In genomic region chrX:10718021-10718837, GRCm38 (mm10) we compare ENCODE assay signal across 7 mouse cellular contexts. TPM values are rescaled to one million over a fixed set of nuclear protein-coding genes. Genes with fewer than 3 reads are reported as not detected.
DNase-seq lines count a peak whose midpoint lies in the region; ATAC-seq lines count a peak whose summit lies in the region.

No protein-coding gene starts in this region.

- peak overlapping the region; percentile 71 for H3K9ac ChIP-seq in forebrain, embryonic 15.5 days (replicated peaks)
- peak overlapping the region; percentile 67 for H3K9ac ChIP-seq in hindbrain, embryonic 15.5 days
- H3K9ac ChIP-seq in midbrain, embryonic 15.5 days: peak overlapping the region; percentile 74

- peak; percentile 22 for DNase-seq in Muller cell, postnatal 12 days (ENCODE audit: inconsistent ontology term)
- peak; percentile 36 for DNase-seq in left cerebral cortex, postnatal 14 days (ENCODE audit: low spot score in 2 of 2)
- DNase-seq in splenic B cell, adult 2 months (ENCODE audit: low read depth, low spot score): peak; percentile 44

- no peaks in the 10 kb centered on the region for H3K4me1 ChIP-seq in brown adipose tissue, adult 24 weeks (ENCODE audit: control insufficient read depth, insufficient read depth, insufficient read length, low read length)
- H3K4me1 ChIP-seq in forebrain, embryonic 15.5 days: 0 out of 2 replicates have a peak, but pooled peaks cover 8% of the 10 kb centered on the region
- H3K4me1 ChIP-seq in hindbrain, embryonic 15.5 days (replicated peaks): peaks cover 9% of the 10 kb centered on the region; the same call in 1 of the 2 replicates
- H3K4me1 ChIP-seq in midbrain, embryonic 15.5 days: no peaks in the 10 kb centered on the region; the same call in 1 of the 2 replicates

- H3K9me3 ChIP-seq in forebrain, embryonic 15.5 days: no peaks in the 10 kb centered on the region
- no peaks in the 10 kb centered on the region for H3K9me3 ChIP-seq in hindbrain, embryonic 15.5 days
- no peaks in the 10 kb centered on the region for H3K9me3 ChIP-seq in midbrain, embryonic 15.5 days

- no peaks in the 10 kb centered on the region for H3K36me3 ChIP-seq in forebrain, embryonic 15.5 days
- no peaks in the 10 kb centered on the region for H3K36me3 ChIP-seq in hindbrain, embryonic 15.5 days
- H3K36me3 ChIP-seq in midbrain, embryonic 15.5 days (replicated peaks): no peaks in the 10 kb centered on the region
- H3K36me3 ChIP-seq in splenic B cell, adult 2 months (ENCODE audit: control insufficient read depth, insufficient read depth, low read length, poor library complexity, severe bottlenecking): no peaks in the 10 kb centered on the region

- WGBS in forebrain, embryonic 15.5 days: 21% methylated on average over 61 of the region's 61 CpGs
- 22% methylated on average over 61 of the region's 61 CpGs for WGBS in hindbrain, embryonic 15.5 days
- 22% methylated on average over 61 of the region's 61 CpGs for WGBS in midbrain, embryonic 15.5 days

- peak overlapping the region; percentile 96 for H3K4me3 ChIP-seq in brown adipose tissue, adult 24 weeks (ENCODE audit: insufficient read depth, low read depth, low read length)
- peak overlapping the region; percentile 53 for H3K4me3 ChIP-seq in forebrain, embryonic 15.5 days
- peak overlapping the region; percentile 59 for H3K4me3 ChIP-seq in hindbrain, embryonic 15.5 days
- peak overlapping the region; percentile 56 for H3K4me3 ChIP-seq in midbrain, embryonic 15.5 days

- no peaks in the 10 kb centered on the region for H3K27me3 ChIP-seq in forebrain, embryonic 15.5 days
- no peaks in the 10 kb centered on the region for H3K27me3 ChIP-seq in hindbrain, embryonic 15.5 days
- no peaks in the 10 kb centered on the region for H3K27me3 ChIP-seq in midbrain, embryonic 15.5 days (replicated peaks)
- no peaks in the 10 kb centered on the region for H3K27me3 ChIP-seq in splenic B cell, adult 2 months (ENCODE audit: control insufficient read depth, insufficient read depth, low read length, poor library complexity, severe bottlenecking)

- peak overlapping the region; percentile 90 for H3K27ac ChIP-seq in brown adipose tissue, adult 24 weeks (replicated peaks; ENCODE audit: low read depth, low read length)
- H3K27ac ChIP-seq in forebrain, embryonic 15.5 days (replicated peaks): peak overlapping the region; percentile 89
- peak overlapping the region; percentile 81 for H3K27ac ChIP-seq in hindbrain, embryonic 15.5 days (replicated peaks)
- peak overlapping the region; percentile 87 for H3K27ac ChIP-seq in midbrain, embryonic 15.5 days

- peak; percentile 17 for ATAC-seq in forebrain, embryonic 15.5 days (replicated peaks)
- ATAC-seq in hindbrain, embryonic 15.5 days (ENCODE audit: low FRiP score, low read depth): no peak
- peak; percentile 25 for ATAC-seq in midbrain, embryonic 15.5 days (replicated peaks)

- intact Hi-C loops in left cerebral cortex, postnatal 14 days (cut with DNase I): loop anchor here (5.0 to 10.0 kb wide), 2 partner anchors 267 to 369 kb away; no protein-coding TSS in a partner anchor

- H3K4me2 ChIP-seq in forebrain, embryonic 15.5 days (replicated peaks): peak overlapping the region; percentile 54
- H3K4me2 ChIP-seq in hindbrain, embryonic 15.5 days: peak overlapping the region; percentile 62
- peak overlapping the region; percentile 61 for H3K4me2 ChIP-seq in midbrain, embryonic 15.5 days

RNA-seq across cellular contexts. Expression of gene Mid1ip1, which starts 3.4 kb away (rescaled TPM):
- polyA plus RNA-seq in brown adipose tissue, adult 24 weeks (2012; ENCODE audit: insufficient read depth, insufficient read length, missing spikeins): 50.6 and 119 TPM in 2 replicates
- polyA plus RNA-seq in forebrain, embryonic 15.5 days (2015; fragmentation: Nextera tagmentation; extraction: Ambion mirVana): 93.5 and 98.3 TPM in 2 replicates
- 118 and 122 TPM in 2 replicates for polyA plus RNA-seq in hindbrain, embryonic 15.5 days (2015; fragmentation: Nextera tagmentation; extraction: Ambion mirVana)
- total RNA-seq in left cerebral cortex, postnatal 14 days (2021): 10 to 100 TPM; 76.7 to 92.1 TPM
- 95.7 and 97.6 TPM in 2 replicates for polyA plus RNA-seq in midbrain, embryonic 15.5 days (2015; fragmentation: Nextera tagmentation; extraction: Ambion mirVana)
